Mouse (Mus musculus) bone marrow macrophage, adult 2 months (primary cell): ENCODE measurements around the gene Iscu.

ENCODE experiments used
- CTCF ChIP-seq: IDR thresholded peaks from 2 replicates; pipeline ENCODE4 v1.5.1; 2012; ENCODE audit warnings: low read depth, mild to moderate bottlenecking, low read length, moderate library complexity
- POLR2A ChIP-seq: IDR thresholded peaks from 2 replicates; pipeline ENCODE4 v1.6.1; 2012; ENCODE audit warnings: mild to moderate bottlenecking, low read depth, low read length, borderline replicate concordance

GRCm38 (mm10) chr5:113815638-113816152, 43.1 kb downstream of the Iscu start:
- TF ChIP-seq CTCF (peak; percentile 98), POLR2A (no peak)
